Mouse (Mus musculus) forebrain, embryonic 15.5 days (tissue): Measurements from ENCODE around the gene Slc26a11. TPM values are rescaled to one million over a fixed set of nuclear protein-coding genes. Genes with fewer than 3 reads are reported as not detected.
A peak's percentile ranks its signal among the peaks of the same experiment; 100 is the strongest.

Experiments
- ATAC-seq: fragments of 200-750 bp; cut with Nextera tagmentation; replicated peaks from 2 replicates; pipeline ENCODE4 v1.8.0; 2017; ENCODE audit warnings: mild to moderate bottlenecking, moderate TSS enrichment, moderate library complexity
- H3K27ac ChIP-seq: fragments of 300-500 bp; sonication (generic); replicated peaks from 2 replicates; pipeline ENCODE4 v1.5.1; 2015; ENCODE audit warnings: mild to moderate bottlenecking, inconsistent platforms
- H3K27me3 ChIP-seq: fragments of 300-500 bp; sonication (generic); 2 replicates; pipeline ENCODE4 v1.6.1; 2015; ENCODE audit warnings: inconsistent platforms
- H3K36me3 ChIP-seq: fragments of 300-500 bp; sonication (generic); 2 replicates; pipeline ENCODE4 v1.6.1; 2015; ENCODE audit warnings: mild to moderate bottlenecking, inconsistent platforms
- H3K4me1 ChIP-seq: fragments of 300-500 bp; sonication (generic); 2 replicates; pipeline ENCODE4 v1.6.1; 2015; ENCODE audit warnings: inconsistent platforms
- H3K4me2 ChIP-seq: fragments of 300-500 bp; sonication (generic); replicated peaks from 2 replicates; pipeline ENCODE4 v1.6.1; 2015; ENCODE audit warnings: mild to moderate bottlenecking, inconsistent platforms
- H3K4me3 ChIP-seq: fragments of 300-500 bp; sonication (generic); 2 replicates; pipeline ENCODE4 v1.5.1; 2015; ENCODE audit warnings: mild to moderate bottlenecking, inconsistent platforms
- H3K9ac ChIP-seq: fragments of 300-500 bp; sonication (generic); replicated peaks from 2 replicates; pipeline ENCODE4 v1.6.1; 2015; ENCODE audit warnings: mild to moderate bottlenecking, inconsistent platforms
- H3K9me3 ChIP-seq: fragments of 300-500 bp; sonication (generic); 2 replicates; pipeline ENCODE4 v1.6.1; 2016; ENCODE audit warnings: inconsistent platforms
- WGBS: fragments of 180-500 bp; shearing (Covaris S2); methylation state at CpG from one replicate; pipeline ENCODE4 v1.1.7; 2015; ENCODE audit warnings: mixed read lengths; 5-methylcytosine and 5-hydroxymethylcytosine counted together
- polyA plus RNA-seq: library from polyadenylated mRNA; unstranded; fragments of >200 nt; fragmentation: Nextera tagmentation; extraction: Ambion mirVana; gene quantifications from 2 replicates; pipeline ENCODE4 v1.2.1, GENCODE M21; 2015

Slc26a11 gene
- polyA plus RNA-seq, 1 experiment from 2014 or later = 3.9 TPM

DNA sequence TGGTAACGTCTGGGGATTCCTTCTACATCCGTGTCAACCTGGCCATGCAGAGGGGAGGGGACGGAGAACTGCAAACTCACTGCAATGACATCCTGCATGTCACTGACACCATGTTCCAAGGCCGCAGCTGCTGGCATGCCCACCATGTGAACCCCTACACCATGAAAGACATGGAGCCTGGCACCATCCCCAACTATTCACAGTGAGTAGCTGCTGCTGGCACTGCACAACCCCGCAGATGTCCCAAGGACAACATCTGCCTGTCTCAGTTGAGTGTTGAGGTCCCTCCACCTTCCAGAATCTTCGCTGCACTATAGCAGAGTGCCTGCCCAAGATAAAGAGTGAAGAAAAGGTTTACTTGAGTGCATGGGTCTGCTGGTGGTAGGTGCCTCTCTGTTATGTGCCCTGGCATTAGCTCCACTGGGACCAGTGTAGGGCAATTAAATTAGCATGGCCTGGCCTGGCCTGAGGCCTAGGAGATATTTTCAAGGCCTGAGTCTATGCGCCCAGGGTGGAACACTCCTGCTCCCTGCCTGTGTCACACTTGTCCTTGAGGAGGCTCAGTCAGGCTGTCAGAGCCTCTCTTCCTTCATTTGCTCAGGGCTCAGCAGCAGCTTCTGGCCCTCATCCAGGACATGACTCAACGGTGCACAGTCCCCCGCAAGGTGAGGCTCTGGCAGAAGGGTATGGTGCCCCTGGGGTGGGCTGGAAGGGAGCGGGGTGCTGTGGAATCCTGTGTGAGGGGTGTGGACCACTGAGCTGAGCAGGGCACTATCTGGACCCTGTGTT, 16.9 kb upstream of the Slc26a11 start:
- H3K36me3 ChIP-seq = no peaks in the 10 kb centered on the region
- no peak for ATAC-seq

GRCm38 (mm10) chr11:119339179-119339578, 16.2 kb upstream of the Slc26a11 start:
- ATAC-seq = no peak
- H3K4me3 ChIP-seq = no peak overlapping the region
- WGBS = 45% methylated on average over 5 of the region's 5 CpGs
- no peaks in the 10 kb centered on the region for H3K4me1 ChIP-seq
- no peak overlapping the region for H3K4me2 ChIP-seq
- no peaks in the 10 kb centered on the region for H3K27me3 ChIP-seq
- H3K36me3 ChIP-seq = no peaks in the 10 kb centered on the region
- H3K27ac ChIP-seq = no peak overlapping the region
- H3K9me3 ChIP-seq = no peaks in the 10 kb centered on the region
- no peak overlapping the region for H3K9ac ChIP-seq

More for the DNA sequence above, 16.9 kb upstream of the Slc26a11 start:
- Histone ChIP-seq H3K9ac (no peak overlapping the region), H3K4me1 (no peaks in the 10 kb centered on the region), H3K4me2 (no peak overlapping the region), H3K9me3 (no peaks in the 10 kb centered on the region), H3K4me3 (no peak overlapping the region), H3K27me3 (no peaks in the 10 kb centered on the region), H3K27ac (no peak overlapping the region)
- 76% methylated on average over 10 of the region's 10 CpGs for WGBS

- 10% methylated on average over 5 of the region's 5 CpGs for WGBS
- no peaks in the 10 kb centered on the region for H3K36me3 ChIP-seq
- no peaks in the 10 kb centered on the region for H3K4me1 ChIP-seq
- H3K27ac ChIP-seq = no peak overlapping the region
- no peak overlapping the region for H3K4me3 ChIP-seq
- no peak overlapping the region for H3K9ac ChIP-seq
- H3K4me2 ChIP-seq = no peak overlapping the region
- H3K27me3 ChIP-seq = no peaks in the 10 kb centered on the region
- no peak for ATAC-seq
- H3K9me3 ChIP-seq = no peaks in the 10 kb centered on the region
These were observed 15.7 kb upstream of the Slc26a11 start for GRCm38 (mm10) chr11:119339637-119340036.

DNA sequence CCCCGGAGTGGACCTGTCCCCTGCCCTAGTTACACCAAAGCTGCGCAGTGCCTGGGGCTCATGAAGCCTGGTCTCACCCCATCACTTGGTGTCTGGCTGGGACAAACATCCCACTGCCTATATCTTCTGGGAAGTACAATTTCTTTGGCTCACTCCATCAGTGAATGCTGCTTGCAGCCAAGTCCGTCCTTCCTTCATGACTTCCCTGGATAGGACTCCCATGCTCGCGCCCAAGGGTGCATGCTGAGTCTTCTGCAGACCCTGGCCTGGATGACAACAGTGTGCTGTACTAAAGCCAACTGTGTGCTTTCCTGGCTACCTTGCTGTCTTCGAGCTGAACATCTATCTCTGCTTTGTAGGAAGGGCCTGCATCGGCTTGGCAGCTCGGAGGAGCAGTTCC, 11.2 kb upstream of the Slc26a11 start:
- Histone ChIP-seq H3K27me3 (no peaks in the 10 kb centered on the region), H3K9ac (no peak overlapping the region), H3K27ac (no peak overlapping the region), H3K4me1 (no peaks in the 10 kb centered on the region), H3K4me3 (no peak overlapping the region), H3K9me3 (no peaks in the 10 kb centered on the region), H3K4me2 (no peak overlapping the region), H3K36me3 (no peaks in the 10 kb centered on the region)
- 92% methylated on average over 8 of the region's 8 CpGs for WGBS
- ATAC-seq = no peak

DNA sequence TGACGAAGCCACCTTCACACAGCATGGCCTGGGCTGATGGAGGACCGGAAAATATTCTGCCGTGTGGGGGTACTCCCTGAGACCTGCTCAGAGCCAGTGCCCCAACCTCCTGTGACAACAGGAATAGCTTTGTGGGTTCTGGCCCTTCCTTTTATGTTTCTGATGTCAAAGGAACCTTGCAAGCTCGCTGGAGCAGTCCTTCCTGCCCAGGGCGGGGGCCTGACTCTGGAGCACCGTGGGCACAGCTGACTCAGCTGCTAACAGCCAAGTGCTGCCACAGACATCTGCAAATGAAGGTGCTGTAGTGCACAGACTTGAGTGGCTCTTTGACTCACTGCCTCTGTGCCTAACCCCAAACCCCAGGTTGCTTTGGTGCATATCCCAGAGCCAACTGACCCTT, 10.5 kb upstream of the Slc26a11 start:
- no peak overlapping the region for H3K4me3 ChIP-seq
- ATAC-seq = no peak
- 75% methylated on average over 6 of the region's 6 CpGs for WGBS
- no peaks in the 10 kb centered on the region for H3K4me1 ChIP-seq
- H3K27ac ChIP-seq = no peak overlapping the region
- H3K4me2 ChIP-seq = no peak overlapping the region
- H3K9me3 ChIP-seq = no peaks in the 10 kb centered on the region
- H3K27me3 ChIP-seq = no peaks in the 10 kb centered on the region
- H3K36me3 ChIP-seq = no peaks in the 10 kb centered on the region
- H3K9ac ChIP-seq = no peak overlapping the region

- H3K4me1 ChIP-seq = no peaks in the 10 kb centered on the region
- H3K4me3 ChIP-seq = no peak overlapping the region
- no peaks in the 10 kb centered on the region for H3K36me3 ChIP-seq
- WGBS = 92% methylated on average over 4 of the region's 4 CpGs
- no peak overlapping the region for H3K9ac ChIP-seq
- no peak overlapping the region for H3K27ac ChIP-seq
- H3K9me3 ChIP-seq = no peaks in the 10 kb centered on the region
- no peaks in the 10 kb centered on the region for H3K27me3 ChIP-seq
- no peak for ATAC-seq
- no peak overlapping the region for H3K4me2 ChIP-seq
These were observed 8.2 kb upstream of the Slc26a11 start for GRCm38 (mm10) chr11:119347125-119347524.

- Histone ChIP-seq H3K27ac (no peak overlapping the region), H3K9ac (no peak overlapping the region), H3K4me2 (no peak overlapping the region), H3K4me3 (no peak overlapping the region), H3K27me3 (no peaks in the 10 kb centered on the region), H3K4me1 (peaks cover 17% of the 10 kb centered on the region), H3K36me3 (no peaks in the 10 kb centered on the region), H3K9me3 (no peaks in the 10 kb centered on the region)
- 84% methylated on average over 7 of the region's 7 CpGs for WGBS
- ATAC-seq = no peak
These were observed 3.2 kb upstream of the Slc26a11 start for GRCm38 (mm10) chr11:119352113-119352512.

GRCm38 (mm10) chr11:119353946-119354345, 1.4 kb upstream of the Slc26a11 start:
- H3K36me3 ChIP-seq = no peaks in the 10 kb centered on the region
- 76% methylated on average over 4 of the region's 4 CpGs for WGBS
- no peak for ATAC-seq

GRCm38 (mm10) chr11:119354798-119355442, 437 bp upstream of the Slc26a11 start:
- peak overlapping the region; percentile 58; the same call in 1 of the 2 replicates for H3K27ac ChIP-seq
- no peaks in the 10 kb centered on the region for H3K9me3 ChIP-seq
- peaks cover 17% of the 10 kb centered on the region for H3K4me1 ChIP-seq
- peak overlapping the region; percentile 70 for H3K4me3 ChIP-seq
- H3K27me3 ChIP-seq = no peaks in the 10 kb centered on the region
- peak overlapping the region; percentile 96 for H3K4me2 ChIP-seq
- 6% methylated on average over 23 of the region's 23 CpGs for WGBS
- H3K36me3 ChIP-seq = no peaks in the 10 kb centered on the region
- no peak for ATAC-seq
- peak overlapping the region; percentile 59 for H3K9ac ChIP-seq

More at GRCm38 (mm10) chr11:119353946-119354345, 1.4 kb upstream of the Slc26a11 start:
- H3K27ac ChIP-seq = no peak overlapping the region
- no peak overlapping the region for H3K4me2 ChIP-seq
- H3K9ac ChIP-seq = no peak overlapping the region
- no peak overlapping the region for H3K4me3 ChIP-seq
- peaks cover 17% of the 10 kb centered on the region for H3K4me1 ChIP-seq
- no peaks in the 10 kb centered on the region for H3K27me3 ChIP-seq
- no peaks in the 10 kb centered on the region for H3K9me3 ChIP-seq

DNA sequence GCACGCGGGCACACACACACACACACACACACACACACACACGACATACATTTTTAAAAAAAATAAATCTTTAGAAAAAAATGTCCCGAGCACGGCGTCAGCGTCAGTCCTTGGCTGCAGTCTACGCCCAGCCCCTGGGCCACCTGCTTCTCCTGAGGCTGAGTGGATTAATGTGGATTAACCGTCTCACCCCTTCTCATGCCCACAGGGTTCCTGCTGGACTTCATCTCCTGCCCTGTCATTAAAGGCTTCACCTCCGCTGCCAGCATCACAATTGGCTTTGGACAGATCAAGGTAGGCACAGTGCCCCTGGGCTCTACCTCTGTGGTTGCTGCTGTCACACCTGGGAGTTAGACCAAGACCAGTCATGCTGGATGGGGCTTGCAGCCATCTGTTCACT, 3.7 kb downstream of the Slc26a11 start:
- H3K36me3 ChIP-seq = no peaks in the 10 kb centered on the region
- no peak overlapping the region for H3K4me2 ChIP-seq
- H3K27me3 ChIP-seq = no peaks in the 10 kb centered on the region
- WGBS = 91% methylated on average over 10 of the region's 10 CpGs
- H3K9me3 ChIP-seq = no peaks in the 10 kb centered on the region
- no peak overlapping the region for H3K27ac ChIP-seq
- H3K9ac ChIP-seq = no peak overlapping the region
- peaks cover 21% of the 10 kb centered on the region for H3K4me1 ChIP-seq
- ATAC-seq = no peak
- no peak overlapping the region for H3K4me3 ChIP-seq

DNA sequence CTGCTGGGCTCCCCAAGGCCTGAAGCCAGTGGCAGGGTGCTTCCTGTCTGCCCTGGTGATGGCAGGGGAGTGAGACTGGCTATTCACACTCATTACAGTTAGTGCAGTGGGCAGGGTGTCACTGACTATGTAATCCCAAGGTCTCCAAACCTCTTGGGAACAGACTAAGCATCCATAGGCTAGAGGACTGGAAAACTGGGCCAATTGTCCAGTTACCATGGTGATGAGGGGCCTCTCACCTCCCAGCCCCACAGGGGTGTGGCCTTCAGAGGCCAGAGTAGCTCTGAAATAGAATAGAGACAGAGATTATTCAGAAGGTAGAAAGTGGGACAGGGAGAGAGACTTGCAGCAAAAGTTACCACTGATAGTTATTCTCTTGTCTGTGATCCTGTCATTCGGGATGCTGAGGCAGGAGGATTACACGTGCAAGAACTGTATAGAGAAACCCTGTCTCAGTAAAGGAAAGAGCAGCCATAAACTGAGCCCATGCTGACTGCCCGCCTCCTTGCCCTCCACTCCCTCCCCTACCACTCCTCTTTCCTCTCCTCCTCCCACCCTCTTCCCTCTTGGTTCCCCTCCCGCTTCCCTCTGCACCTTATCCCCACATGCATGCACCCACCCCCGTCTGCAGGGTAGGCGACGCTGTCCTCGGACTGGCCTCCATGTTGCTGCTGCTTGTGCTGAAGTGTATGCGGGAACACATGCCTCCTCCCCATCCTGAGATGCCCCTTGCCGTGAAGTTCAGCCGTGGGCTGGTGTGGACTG, 7.6 kb downstream of the Slc26a11 start:
- Histone ChIP-seq H3K4me2 (peak overlapping the region; percentile 37), H3K4me3 (peak overlapping the region; percentile 8), H3K9ac (no peak overlapping the region), H3K4me1 (peaks cover 5% of the 10 kb centered on the region; the same call in 1 of the 2 replicates), H3K9me3 (no peaks in the 10 kb centered on the region), H3K27ac (no peak overlapping the region), H3K27me3 (no peaks in the 10 kb centered on the region), H3K36me3 (no peaks in the 10 kb centered on the region)
- ATAC-seq = no peak
- WGBS = 14% methylated on average over 11 of the region's 11 CpGs

DNA sequence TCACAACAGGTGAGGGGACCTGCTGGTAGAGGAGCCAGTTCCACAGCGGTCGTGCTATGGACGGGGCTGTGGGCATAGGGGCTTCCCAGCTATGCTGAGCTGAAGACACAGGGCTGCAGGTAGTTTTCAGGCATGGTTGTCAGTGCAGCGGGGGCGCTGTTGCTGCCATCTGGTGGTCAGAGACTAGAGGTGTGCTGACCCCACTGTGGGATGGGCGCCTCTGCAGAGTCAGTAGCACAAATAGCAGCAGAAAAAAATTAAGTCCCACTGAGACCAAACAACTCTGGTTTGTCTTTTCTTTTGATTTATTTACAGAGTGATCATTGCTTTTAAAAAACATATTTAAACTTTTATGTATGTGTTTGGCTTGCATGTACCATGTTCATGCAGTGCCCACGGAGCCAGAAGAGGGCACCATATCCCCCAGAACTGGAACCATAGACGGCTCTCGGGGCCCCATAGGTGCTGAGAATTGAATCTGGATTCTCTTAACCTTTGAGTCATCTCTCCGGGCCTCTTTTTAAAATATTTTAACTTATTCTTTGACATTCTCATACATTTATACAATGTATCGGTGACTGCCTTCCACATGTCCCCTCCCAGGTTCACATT, 8.3 kb downstream of the Slc26a11 start:
- Histone ChIP-seq H3K4me3 (peak overlapping the region; percentile 8), H3K27ac (no peak overlapping the region), H3K9me3 (no peaks in the 10 kb centered on the region), H3K9ac (no peak overlapping the region), H3K27me3 (no peaks in the 10 kb centered on the region), H3K36me3 (no peaks in the 10 kb centered on the region), H3K4me1 (peaks cover 5% of the 10 kb centered on the region; the same call in 1 of the 2 replicates), H3K4me2 (peak overlapping the region; percentile 37)
- ATAC-seq = peak; percentile 68
- 26% methylated on average over 11 of the region's 11 CpGs for WGBS
